Mouse (Mus musculus) ovary, adult 18-20 months (tissue): Measurements from ENCODE around the gene Aldh1a2.

Experiments
- DNase-seq: peaks from one replicate; pipeline ENCODE4 v3.0.0; 2022; ENCODE audit warnings: low spot score, mixed read lengths

Aldh1a2 gene

DNA sequence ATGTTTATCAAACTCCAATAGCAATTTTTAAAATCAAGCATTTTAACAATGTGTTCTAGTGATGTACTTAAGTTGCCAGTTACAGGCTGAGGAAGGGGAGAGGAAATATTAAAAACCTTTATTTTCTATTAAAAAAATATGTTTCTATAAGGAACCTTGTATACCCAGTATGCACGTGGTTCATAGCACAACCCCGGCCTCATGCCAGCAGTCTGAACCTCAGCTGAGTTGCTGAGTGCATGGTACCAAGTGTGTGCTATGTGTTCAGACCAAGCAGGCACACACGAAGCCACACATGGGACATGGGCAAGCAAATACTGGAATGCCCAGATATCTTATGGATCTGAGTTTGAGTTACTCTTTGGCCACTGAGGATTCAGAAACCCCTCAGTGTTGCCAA lies 74.2 kb downstream of the Aldh1a2 start:
- no peak for DNase-seq

DNA sequence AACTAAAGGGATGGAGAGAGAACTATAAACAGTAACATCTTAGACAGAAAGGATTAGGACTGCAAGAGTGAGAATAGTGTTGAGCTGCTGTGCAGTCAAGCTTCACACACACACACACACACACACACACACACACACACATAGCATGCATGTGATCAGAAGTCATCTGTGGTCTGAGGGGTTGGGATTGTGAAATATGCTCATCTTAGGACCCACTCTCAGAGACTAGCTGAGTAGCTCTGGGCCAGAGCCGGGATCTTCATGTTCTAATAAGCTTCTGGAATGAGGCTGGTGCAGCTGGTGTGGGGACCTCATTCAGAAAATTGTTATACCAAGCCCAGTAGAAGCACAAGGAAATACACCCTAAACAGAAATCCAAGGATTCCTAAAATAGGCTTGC lies 75.1 kb downstream of the Aldh1a2 start:
- no peak for DNase-seq

- DNase-seq, result no peak
These were observed 79.9 kb downstream of the Aldh1a2 start for GRCm38 (mm10) chr9:71295501-71295900.

GRCm38 (mm10) chr9:71303594-71303993 lies 88.0 kb downstream of the Aldh1a2 start:
- DNase-seq, result no peak

GRCm38 (mm10) chr9:71307106-71307789 lies 91.7 kb downstream of the Aldh1a2 start:
- no peak for DNase-seq

DNA sequence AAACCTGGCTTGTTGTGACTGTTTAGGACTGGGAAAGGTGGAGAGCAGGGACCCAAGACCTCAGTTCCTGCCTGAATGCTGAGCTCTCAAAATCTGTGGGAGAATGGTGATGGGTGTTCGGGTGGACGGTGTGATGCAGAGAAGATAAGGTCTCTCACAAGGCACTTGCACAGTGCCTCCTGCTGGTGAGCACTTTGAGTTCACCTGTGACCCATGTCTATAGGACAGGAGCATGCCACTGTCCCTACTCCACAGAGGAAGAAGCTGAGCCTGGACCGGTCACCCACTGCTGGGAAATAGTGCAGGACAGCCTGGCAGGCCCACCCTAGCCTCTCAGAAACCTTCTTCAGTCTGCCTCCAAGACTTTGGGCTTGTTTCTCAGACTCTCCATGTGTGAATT lies 100.4 kb downstream of the Aldh1a2 start:
- DNase-seq, result no peak

DNA sequence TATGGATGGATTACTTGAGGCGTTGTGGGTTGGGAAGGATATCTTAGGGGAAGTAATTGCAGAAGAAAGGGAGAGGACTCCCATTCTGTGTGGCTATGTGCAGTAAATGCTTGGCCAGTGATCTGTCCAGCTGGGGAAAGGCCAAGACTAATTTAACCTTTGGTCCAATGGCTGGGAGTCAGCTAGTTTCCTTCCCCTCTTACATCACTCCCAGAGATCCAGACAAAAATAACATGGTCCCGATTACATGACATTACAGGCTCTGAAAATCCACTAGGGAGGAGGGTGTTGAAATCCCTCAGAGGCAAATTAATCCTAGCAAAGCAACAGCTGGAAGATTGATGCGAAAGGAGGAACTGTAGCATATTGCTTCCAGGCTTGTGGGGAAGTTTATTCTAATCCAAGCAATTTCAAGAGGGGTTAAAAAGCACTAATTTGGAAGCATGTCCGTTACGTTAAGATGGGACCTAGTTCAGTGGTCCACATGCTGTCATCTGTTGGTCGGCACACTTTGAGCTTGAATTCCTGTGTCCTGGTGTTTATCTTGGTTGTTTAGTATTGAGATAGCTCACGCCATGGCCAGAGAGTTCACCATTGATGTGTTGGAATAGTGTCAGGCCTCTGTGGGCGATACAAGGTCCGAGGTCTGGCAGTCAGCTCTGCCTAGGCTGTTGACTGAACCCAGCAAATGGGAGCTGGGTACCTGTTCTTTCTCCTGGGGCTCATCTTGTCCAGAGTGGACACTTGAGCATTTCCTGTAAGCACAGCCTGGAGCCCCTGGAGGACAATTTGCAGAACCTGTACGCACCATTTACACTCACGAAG lies 101.7 kb downstream of the Aldh1a2 start:
- DNase-seq, result peak; percentile 10

DNA sequence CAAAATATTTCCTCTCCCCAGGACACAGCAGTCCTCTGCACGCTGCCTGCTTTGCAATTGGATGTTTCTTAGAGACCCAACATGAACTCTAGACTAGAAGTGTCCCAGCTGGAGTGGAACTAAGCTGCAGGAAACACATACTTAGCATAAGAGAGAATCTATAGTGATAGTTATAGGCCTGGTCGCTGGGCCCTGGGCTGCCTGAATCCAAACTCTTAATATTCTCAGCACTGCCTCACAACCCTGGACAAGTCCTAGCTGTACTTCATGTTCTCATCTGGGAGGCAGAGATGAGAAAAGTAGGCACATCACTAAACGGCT lies 102.3 kb downstream of the Aldh1a2 start:
- DNase-seq, result no peak

DNA sequence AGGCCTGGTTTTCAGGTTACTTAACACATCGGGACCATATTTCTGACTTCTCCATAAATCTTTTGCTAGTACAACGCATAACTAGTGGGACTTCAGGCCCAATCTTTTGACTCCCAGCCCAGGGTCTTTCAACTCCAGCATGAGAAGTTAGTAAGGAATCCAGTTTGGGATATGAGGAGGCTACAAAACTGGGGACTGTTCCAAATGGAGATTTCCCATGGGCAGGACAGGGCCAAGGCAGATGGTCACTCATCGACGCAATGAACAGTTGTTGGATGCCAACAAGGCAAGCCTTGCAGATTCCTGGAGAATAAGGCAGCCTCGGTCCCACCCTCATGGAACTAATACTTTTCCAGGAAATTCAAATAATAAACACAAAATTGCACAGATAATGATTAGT lies 104.2 kb downstream of the Aldh1a2 start:
- no peak for DNase-seq

- no peak for DNase-seq
These were observed 104.9 kb downstream of the Aldh1a2 start for GRCm38 (mm10) chr9:71320246-71321155.

GRCm38 (mm10) chr9:71321436-71321835 lies 105.8 kb downstream of the Aldh1a2 start:
- no peak for DNase-seq

DNA sequence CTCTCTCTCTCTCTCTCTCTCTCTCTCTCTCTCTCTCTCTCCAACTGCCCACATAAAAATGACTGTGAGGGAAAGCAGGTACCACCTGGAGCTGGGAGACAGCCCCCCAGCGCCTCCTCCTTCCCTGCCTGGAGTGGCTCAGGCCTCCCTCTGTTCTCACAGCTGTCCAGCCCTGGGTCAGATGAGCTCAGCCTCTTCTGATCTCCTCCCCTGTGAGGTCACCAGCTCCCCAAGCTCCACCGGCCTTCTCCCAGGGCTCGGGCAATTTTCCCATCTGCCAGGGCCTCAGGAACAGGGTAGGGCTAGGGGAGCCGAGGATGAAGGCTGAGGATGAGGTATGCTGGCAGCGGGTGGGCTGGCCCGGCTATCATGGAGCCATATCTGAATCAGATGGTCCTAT lies 106.3 kb downstream of the Aldh1a2 start:
- peak; percentile 4 for DNase-seq

GRCm38 (mm10) chr9:71323303-71323952 lies 107.8 kb downstream of the Aldh1a2 start:
- no peak for DNase-seq

GRCm38 (mm10) chr9:71324060-71324459 lies 108.5 kb downstream of the Aldh1a2 start:
- no peak for DNase-seq

DNA sequence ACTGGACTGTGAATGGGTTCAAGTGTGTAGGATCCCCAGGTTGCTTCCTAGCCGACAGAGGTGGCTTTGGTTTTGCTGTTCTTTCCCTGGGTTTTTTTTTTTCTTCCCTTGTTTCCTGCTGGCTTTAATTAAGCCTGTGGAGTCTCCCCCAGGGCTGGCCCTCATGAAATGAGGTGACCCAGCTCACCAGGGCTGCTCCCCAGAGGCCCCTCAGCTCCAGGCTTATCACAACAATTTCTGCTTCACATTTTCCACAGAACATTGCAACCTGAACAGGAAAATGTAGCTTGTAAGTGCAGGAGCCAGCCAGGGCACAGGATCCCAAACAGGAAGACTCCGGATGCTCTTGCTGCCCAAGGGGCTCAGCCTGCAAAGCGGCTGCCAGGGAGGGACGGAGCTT lies 110.7 kb downstream of the Aldh1a2 start:
- no peak for DNase-seq

DNA sequence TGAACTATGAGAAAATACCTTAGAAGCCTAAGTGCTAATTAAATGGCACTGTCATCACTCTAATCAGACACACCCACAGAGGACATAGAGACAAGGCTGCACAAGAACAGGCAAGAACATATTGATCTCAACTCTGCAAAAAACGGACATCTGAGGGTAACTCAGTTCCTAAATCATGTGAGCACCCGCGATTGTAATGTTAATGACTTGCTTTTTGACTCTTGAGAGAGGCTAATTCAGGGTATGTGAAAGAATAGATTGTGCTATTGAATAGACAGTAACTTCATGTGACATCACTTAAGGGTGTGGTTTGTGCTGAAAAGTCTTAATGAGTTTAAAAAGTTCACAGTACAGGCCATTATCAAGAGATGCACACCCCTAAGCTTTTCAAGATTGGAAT lies 116.1 kb downstream of the Aldh1a2 start:
- DNase-seq, result no peak

- DNase-seq, result no peak
These were observed 121.1 kb downstream of the Aldh1a2 start for GRCm38 (mm10) chr9:71336674-71337073.

DNA sequence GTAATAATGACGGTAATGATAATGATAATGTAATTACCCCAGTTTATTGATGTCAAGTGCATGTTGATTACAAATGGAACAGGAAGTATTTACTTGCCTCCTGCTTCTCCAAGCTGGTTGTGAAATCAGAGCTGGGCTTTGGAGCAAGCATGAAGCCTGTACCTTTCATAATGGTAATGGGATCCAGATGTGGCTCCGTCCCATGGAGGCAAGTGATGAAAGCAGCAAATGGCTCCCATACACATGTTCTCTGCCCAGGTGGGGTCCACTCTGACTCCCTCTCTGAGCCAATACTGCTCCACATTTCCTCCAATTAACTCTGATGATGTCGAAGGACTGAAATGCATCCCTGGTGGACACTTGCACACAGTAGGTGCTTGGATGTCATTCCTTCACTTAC lies 121.8 kb downstream of the Aldh1a2 start:
- DNase-seq, result no peak

- DNase-seq, result no peak
These were observed 124.5 kb downstream of the Aldh1a2 start for GRCm38 (mm10) chr9:71340116-71340515.
